Comparison of ENCODE assay signal across 21 mouse cellular contexts in the genomic region with DNA sequence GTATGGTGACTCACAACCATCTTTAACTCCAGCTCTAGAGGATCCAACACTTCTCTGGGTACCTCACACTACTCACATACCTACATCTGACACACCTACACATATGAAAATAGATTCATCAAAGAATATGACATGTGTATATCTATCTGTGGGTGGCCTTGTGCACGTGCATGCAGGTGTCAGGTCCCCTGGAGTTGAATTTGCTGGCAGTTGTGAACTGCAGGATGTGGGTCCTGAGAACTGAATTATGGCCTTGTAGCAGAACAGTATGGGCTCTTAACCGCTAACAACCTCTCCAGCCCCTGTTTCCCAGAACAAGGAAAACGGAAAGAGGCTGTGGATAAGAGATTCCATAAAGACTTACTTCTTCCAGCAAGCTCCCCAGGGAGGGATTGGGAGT. TPM values are rescaled to one million over a fixed set of nuclear protein-coding genes. Genes with fewer than 3 reads are reported as not detected.
"Had no signal": no experiment of that assay in that cellular context is flagged by ENCODE, and none has a peak within 500 bp of the region (broad histone marks: within the 10 kb centered on the region; RNA-seq: fewer than 3 reads in every experiment).

No protein-coding gene starts in this region.

- ATAC-seq: liver, postnatal 0 days; lung, postnatal 0 days; midbrain, embryonic 15.5 days had no signal

- H3K27ac ChIP-seq: kidney, embryonic 15.5 days; left cerebral cortex, adult 2 months; limb, embryonic 12.5 days; limb, embryonic 15.5 days; macrophage; midbrain, embryonic 12.5 days; midbrain, embryonic 15.5 days; neural tube, embryonic 13.5 days had no signal

- DNase-seq: kidney, adult 11 months; kidney, adult 8-10 months; kidney, postnatal 10 days; kidney, postnatal 36 days; layer of hippocampus, postnatal 36 days; left cerebral cortex, postnatal 4 days; liver, postnatal 0 days; lung, embryonic 14.5 days; retina, postnatal 1 day; right cerebral cortex, postnatal 25 days had no signal

- H3K36me3 ChIP-seq: kidney, embryonic 15.5 days; limb, embryonic 12.5 days; limb, embryonic 15.5 days; midbrain, embryonic 12.5 days; midbrain, embryonic 15.5 days; neural tube, embryonic 13.5 days had no signal

- H3K4me3 ChIP-seq: kidney, embryonic 15.5 days; left cerebral cortex, adult 2 months; limb, embryonic 12.5 days; limb, embryonic 15.5 days; midbrain, embryonic 12.5 days; midbrain, embryonic 15.5 days; myocyte; neural tube, embryonic 13.5 days had no signal

- H3K27me3 ChIP-seq: kidney, embryonic 15.5 days; limb, embryonic 12.5 days; limb, embryonic 15.5 days; midbrain, embryonic 12.5 days; midbrain, embryonic 15.5 days; neural tube, embryonic 13.5 days had no signal

- H3K4me1 ChIP-seq: kidney, embryonic 15.5 days; limb, embryonic 12.5 days; limb, embryonic 15.5 days; midbrain, embryonic 15.5 days; neural tube, embryonic 13.5 days had no signal

RNA-seq across cellular contexts. Expression of gene Irs3, which starts 53.6 kb away (rescaled TPM):
- total RNA-seq: megakaryocyte, adult 5-6 weeks had no signal
- polyA plus RNA-seq: liver, postnatal 0 days had no signal
